Mouse (Mus musculus) spleen, postnatal 10 days (tissue): ENCODE measurements around the gene Galnt6.

Source experiments
- DNase-seq, 2 experiments: peaks; one replicate each; pipeline ENCODE4 v3.0.0; 2021 to 2022; ENCODE audit warnings: low spot score in 2 of 2

Galnt6 gene

GRCm38 (mm10) chr15:100660306-100660705 lies 68.9 kb downstream of the Galnt6 start:
- DNase-seq, result no peak

GRCm38 (mm10) chr15:100655201-100655600 lies 74.0 kb downstream of the Galnt6 start:
- DNase-seq, result no peak

GRCm38 (mm10) chr15:100654271-100654670 lies 74.9 kb downstream of the Galnt6 start:
- no peak for DNase-seq

GRCm38 (mm10) chr15:100651610-100652009 lies 77.6 kb downstream of the Galnt6 start:
- no peak for DNase-seq

- no peak for DNase-seq
These were observed 79.1 kb downstream of the Galnt6 start for GRCm38 (mm10) chr15:100650111-100650510.

- no peak for DNase-seq
These were observed 83.0 kb downstream of the Galnt6 start for GRCm38 (mm10) chr15:100646161-100646560.

GRCm38 (mm10) chr15:100642451-100642850 lies 86.7 kb downstream of the Galnt6 start:
- DNase-seq, result no peak
